In genomic region chr6:118015971-118016370, GRCm38 (mm10) we compare ENCODE assay signal across 10 mouse cellular contexts. TPM values are rescaled to one million over a fixed set of nuclear protein-coding genes. Genes with fewer than 3 reads are reported as not detected.
DNase-seq lines count a peak whose midpoint lies in the region; ATAC-seq lines count a peak whose summit lies in the region.
"Had no signal": no experiment of that assay in that cellular context is flagged by ENCODE, and none has a peak within 500 bp of the region (broad histone marks: within the 10 kb centered on the region; RNA-seq: fewer than 3 reads in every experiment).

No protein-coding gene starts in this region.

- H3K4me3 ChIP-seq in intestine, embryonic 15.5 days (replicated peaks) = no peak overlapping the region
- H3K4me3 ChIP-seq: limb, embryonic 13.5 days had no signal

- H3K27ac ChIP-seq in intestine, embryonic 15.5 days = no peak overlapping the region
- H3K27ac ChIP-seq: limb, embryonic 13.5 days had no signal

- H3K27me3 ChIP-seq in intestine, embryonic 15.5 days (replicated peaks) = peaks cover 37% of the 10 kb centered on the region

- H3K9me3 ChIP-seq in intestine, embryonic 15.5 days = no peaks in the 10 kb centered on the region
- H3K9me3 ChIP-seq: limb, embryonic 13.5 days had no signal

- WGBS in intestine, embryonic 15.5 days = 73% methylated on average over 3 of the region's 3 CpGs

- H3K4me2 ChIP-seq in intestine, embryonic 15.5 days (replicated peaks) = no peak overlapping the region
- H3K4me2 ChIP-seq: limb, embryonic 13.5 days had no signal

- H3K4me1 ChIP-seq in intestine, embryonic 15.5 days (replicated peaks) = no peaks in the 10 kb centered on the region; the same call in 1 of the 2 replicates

- no peak for ATAC-seq in intestine, embryonic 15.5 days
- ATAC-seq: intestine, postnatal 0 days had no signal

- intact Hi-C loops in left cerebral cortex, postnatal 14 days (cut with DNase I) = no loop called here

- no peaks in the 10 kb centered on the region for H3K36me3 ChIP-seq in intestine, embryonic 15.5 days
- H3K36me3 ChIP-seq: limb, embryonic 13.5 days had no signal

- peak; percentile 39 for DNase-seq in embryo, embryonic 10 days (ENCODE audit: low spot score)
- no peak for DNase-seq in embryo, embryonic 9.5 days (ENCODE audit: extremely low spot score)
- peak; percentile 80 to 84 for DNase-seq in frontal cortex, adult 2 months (ENCODE audit: extremely low spot score in 1 of 2, low spot score in 1 of 2)
- peak; percentile 74 to 87 for DNase-seq in left cerebral cortex, postnatal 14 days (ENCODE audit: low spot score in 2 of 2)
- DNase-seq in right cerebral cortex, adult 18-20 months = peak; percentile 85
- no peak for DNase-seq in ovary, postnatal 36 days (ENCODE audit: low spot score)
- no peak for DNase-seq in ovary, postnatal 14 days (ENCODE audit: low spot score)

- H3K9ac ChIP-seq in intestine, embryonic 15.5 days = no peak overlapping the region
- H3K9ac ChIP-seq: limb, embryonic 13.5 days had no signal

RNA-seq across cellular contexts. Expression of gene Rasgef1a, which starts 4.7 kb away (rescaled TPM):
- polyA plus RNA-seq in frontal cortex, adult 2 months (2012; rRNA removed) = 154 and 164 TPM in 2 replicates
- 100 to 1,000 TPM; 121 to 129 TPM for total RNA-seq in left cerebral cortex, postnatal 14 days (2021)
- 0.13 and 0.33 TPM in 2 replicates for polyA plus RNA-seq in intestine, embryonic 15.5 days (2015; fragmentation: Nextera tagmentation; extraction: Ambion mirVana)

Comparison
In these comparisons a context has a peak if more than half of its experiments do, and no peak if none do; other contexts are left out.
1. DNase-seq: peak in embryo, embryonic 10 days (single experiment), frontal cortex, adult 2 months (2 of 2), left cerebral cortex, postnatal 14 days (2 of 2) and right cerebral cortex, adult 18-20 months (single experiment); none in embryo, embryonic 9.5 days (single experiment), ovary, postnatal 36 days (single experiment) and ovary, postnatal 14 days (single experiment).
2. RNA of gene Rasgef1a, which starts 4.7 kb away (polyA plus RNA-seq): 154 to 164 TPM in frontal cortex, adult 2 months; 0.13 to 0.33 TPM in intestine, embryonic 15.5 days; every median in the first group is over 100 times any median in the second.